Mouse (Mus musculus) lung, postnatal 10 days (tissue): Measurements from ENCODE around the gene Thsd4.
A peak's percentile ranks its signal among the peaks of the same experiment; 100 is the strongest.

Experiments
- DNase-seq: peaks from one replicate; pipeline ENCODE4 v3.0.0; 2021

Thsd4 gene

DNA sequence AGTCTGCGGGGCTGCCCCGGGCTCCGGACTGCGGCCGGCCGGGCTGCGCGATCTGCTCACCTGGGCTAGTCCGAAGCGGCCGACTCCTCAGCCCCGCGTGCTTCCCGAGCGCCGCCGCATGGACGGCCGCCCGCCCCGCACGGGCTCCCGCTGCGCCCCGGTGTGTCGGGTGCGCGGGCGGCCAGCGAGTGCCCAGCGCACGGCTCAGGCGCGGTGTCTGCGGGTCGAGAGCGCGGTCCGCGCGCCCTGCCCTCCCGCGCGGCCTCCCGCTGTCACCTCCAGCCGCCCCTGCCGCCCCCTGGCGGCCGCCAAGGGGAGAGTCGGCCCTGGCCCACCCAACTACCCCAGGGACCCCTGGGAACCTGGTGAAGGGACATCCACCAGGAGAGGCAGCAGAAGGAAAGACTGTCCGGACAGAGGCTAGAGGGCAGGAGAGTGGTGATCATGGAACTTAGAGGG is at the start of gene Thsd4:
TSS of gene Thsd4 (minus strand) at position 241 of the 459 bp plus-strand sequence.
- peak; percentile 70 for DNase-seq

DNA sequence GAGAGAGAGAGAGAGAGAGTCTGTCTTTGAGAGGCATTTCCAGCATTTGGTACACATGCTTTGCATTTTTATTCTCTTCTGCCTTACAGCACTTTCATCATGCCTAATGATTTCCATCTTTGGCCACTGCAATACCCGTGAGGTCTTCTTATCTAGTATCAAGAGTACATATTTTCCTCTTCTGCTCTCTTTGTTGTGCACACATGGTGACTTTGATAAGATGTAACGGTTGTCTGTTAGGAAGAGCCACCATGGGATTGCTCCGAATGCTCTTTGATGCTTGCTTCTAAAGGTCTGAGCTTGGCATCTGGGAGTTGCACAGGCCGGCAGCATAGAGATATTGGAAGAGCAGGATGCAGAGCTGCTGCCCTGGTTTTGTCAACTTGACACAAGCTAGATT is 49.2 kb upstream of the Thsd4 start:
- DNase-seq: no peak

DNA sequence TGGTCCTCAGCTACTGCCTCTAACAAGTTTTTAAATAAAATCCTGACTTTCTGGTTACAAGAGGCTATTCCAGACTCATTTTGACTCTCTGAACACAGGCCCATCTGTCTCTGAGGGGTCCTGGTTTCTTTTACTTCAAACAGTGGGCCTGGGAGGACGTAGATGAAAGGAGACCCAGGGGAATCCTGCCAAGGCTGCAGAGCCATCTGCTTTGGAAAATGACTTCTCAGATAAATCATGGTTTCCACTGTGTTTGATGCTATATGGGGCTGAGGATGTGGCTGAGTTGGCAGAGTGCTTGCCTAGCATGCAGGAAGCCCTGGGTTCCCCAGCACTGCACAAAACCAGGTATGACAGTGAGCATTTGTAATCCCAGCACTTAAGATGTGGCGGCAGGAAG is 47.5 kb upstream of the Thsd4 start:
- no peak for DNase-seq

DNA sequence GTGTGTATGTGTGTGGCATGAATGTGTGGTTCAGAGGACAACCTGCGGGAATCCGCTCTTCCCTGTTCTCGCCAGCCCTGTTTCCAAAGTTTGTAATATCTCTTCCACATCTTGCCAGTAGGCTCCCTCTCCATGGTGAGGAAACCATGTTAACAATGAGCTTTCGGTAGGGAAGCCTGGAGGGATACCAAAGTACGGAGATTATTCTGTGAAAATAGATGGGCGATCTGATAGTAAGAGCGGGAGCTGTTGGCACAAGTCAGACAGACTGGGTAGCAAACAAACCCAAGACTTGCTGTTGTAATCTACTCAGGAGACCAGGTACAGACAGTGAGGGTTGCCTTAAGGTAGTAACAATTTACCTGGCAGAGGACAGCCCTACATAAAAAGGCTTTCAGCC is 42.0 kb upstream of the Thsd4 start:
- DNase-seq: no peak

DNA sequence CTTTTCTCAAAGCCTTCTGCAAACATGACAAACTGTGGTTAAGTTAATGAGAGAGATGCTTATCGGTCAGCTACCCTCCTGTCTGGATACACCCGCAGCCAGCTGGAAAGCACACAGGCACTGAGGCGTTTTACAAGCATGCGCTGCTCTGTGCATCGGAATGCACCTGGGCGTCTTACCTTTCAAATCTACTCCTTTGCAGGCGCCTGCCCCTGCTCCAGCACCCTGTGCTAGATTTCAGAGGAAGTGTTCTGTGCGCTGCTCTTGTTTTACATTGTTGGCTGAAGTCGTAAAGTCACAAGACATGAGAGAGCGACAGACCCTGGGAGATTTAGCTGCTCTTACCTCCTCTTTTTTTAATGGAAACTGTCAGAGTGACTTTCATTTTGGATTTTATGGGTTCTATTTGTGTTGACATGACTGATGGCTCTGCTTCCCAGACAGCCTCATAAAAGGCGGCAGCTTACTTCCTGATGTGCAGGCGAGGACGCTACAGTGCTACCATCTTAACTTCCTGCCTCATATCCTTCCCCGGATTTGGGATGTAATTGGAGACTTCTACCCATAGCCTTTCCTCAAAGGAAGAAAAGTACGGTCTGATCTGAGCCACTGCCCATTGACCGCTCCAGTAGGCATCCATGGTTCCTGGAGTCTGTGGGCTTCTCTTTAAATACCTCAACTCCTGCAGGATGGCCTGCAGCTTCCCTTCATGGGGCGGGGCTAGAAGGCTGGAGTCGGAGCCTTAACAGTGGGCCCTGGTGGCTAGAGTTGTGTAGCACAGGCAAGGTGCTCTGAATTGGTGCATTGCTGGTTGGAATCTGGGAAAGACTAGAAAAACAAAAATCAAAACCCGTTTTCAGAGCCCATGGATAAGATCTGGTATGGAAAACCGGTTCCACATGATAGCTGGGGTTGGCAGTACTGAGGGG is 40.9 kb upstream of the Thsd4 start:
- DNase-seq: peak; percentile 33

DNA sequence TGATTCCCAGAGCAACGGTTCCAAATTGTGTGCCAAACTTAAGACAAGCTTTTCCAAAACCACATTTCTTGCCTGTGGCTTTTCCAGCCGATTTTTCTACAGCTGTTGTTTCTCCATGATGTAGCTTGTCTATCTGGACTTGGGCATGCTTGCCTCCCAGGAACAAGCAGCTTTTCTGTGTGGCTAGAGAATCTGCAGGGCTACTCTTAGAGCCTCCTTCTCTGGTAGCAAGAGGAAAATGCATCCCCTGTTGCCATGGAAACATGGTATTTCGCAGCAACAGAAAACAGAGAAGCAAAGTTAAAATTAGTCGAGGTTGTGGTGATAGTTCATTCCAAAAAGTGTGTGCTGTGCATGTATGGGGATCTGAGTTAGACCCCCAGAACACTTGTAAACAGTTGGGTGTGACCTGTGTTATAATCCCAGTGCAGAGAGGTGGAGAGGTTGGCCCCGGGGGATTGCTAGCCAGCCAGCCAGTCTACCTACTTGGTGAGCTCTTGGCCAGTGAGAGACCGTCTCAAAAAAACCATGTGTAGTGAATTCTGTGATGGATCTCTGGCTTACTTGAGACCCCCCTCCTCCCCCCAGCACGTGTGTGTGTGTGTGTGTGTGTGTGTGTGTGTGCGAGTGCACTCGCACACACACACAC is 39.9 kb upstream of the Thsd4 start:
- DNase-seq: peak; percentile 14

DNA sequence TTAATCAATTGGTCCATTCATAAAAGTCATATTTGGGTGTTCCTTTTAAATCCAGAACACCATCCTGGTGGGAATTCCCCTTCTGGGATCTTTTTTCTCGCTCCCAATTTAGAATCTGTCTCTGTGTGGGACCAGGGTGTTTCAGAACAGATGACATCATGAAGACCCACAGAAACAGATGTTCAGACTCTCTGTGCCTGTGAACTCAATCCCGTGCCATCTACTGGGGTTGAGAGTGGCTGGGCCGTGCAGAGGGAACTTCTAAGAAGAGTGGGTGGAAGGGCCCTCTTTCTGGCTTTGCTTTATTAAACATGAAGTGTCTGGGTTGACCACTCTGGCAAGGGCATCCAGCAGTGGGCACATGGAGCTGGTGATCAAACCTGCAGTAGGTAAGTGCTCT is 36.7 kb upstream of the Thsd4 start:
- DNase-seq: no peak

DNA sequence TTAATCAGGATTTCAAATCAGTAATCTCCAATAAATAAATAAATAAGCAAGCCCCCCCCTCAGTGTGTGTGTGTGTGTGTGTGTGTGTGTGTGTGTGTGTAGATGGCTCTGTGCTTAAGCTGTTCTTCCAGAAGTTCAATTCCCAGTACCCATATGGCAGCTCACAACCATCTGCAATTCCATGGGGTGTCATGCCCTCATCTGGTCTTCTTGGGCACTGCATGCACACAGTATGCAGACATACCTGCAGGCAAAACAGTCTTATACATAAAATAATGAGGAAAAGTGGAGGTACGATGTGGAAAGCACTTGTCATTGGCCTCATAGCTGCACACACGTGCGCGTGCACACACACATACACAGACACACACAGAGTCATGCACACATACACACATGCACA is 29.4 kb upstream of the Thsd4 start:
- DNase-seq: no peak

DNA sequence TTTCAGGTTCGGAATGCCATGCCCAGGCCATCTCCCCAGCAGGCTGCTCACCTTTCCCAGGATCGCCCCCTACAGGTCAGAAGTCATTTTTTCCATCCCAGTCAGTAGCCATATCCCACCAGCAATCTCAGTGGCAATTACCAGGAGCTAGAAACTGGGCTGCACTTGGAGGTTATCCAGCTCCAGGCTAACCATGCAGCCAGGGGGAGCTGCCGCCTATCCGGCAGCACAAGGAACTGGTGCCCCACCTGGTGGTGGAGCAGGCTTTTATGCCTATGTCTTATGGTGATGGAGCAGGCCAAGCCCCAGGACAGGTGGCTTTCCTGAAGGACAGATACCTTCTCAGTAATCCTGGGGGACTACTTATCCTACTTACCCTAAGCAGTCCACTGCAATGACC is 26.3 kb upstream of the Thsd4 start:
- DNase-seq: peak; percentile 74

DNA sequence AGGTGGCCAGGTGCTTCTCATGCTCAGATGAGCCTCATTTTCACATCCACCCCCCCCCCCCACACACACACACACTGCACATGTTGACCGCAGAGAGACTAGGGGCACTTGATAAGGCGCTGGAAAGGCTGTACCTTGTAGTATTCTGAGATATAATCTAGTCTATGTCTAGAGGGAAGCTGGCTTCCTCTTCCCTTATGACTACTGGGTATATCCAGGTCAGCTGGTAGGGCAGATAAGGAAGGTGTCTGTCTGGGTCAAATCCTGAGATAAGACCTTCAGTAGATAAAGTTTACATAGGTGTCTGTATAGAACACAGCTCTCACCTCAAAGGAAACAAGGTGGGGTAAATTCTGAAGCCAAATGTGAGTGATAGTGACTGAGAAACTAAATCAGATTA is 24.3 kb upstream of the Thsd4 start:
- no peak for DNase-seq

DNA sequence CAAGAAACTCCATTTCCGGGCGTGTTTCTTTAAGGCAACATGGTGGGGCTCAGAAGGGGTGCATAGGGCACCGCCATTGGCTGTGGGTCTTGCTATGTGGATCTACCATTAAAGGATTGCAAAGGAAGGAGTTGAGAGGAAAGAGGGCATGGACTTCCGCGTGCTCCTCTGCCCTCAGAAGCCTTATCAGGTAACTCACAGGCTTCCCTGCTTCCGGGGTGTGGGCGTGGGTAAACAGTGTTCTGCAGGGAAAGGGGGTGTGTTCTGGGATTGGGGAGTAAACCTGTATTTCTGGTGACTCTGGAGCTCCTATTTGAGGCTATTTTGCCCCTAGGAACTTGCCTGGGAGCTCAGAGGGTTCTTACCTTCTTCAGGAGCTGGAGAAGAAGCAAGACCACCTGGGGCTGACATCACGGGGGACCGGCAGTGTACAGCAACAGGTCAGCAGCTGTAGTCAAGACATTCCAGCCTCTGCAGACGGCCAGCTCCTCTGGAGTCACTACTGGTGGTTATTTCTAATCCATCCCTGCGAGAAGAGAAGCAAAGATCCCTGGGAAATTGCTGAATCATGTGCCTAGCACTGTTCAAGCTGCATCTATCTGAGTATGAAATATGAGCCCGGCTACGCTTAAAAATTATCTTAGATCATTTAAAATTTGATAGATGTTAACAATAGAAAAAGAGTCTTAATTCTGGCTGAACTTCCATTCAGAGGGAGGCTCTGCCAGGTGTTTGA is 23.7 kb upstream of the Thsd4 start:
- peak; percentile 38 for DNase-seq

DNA sequence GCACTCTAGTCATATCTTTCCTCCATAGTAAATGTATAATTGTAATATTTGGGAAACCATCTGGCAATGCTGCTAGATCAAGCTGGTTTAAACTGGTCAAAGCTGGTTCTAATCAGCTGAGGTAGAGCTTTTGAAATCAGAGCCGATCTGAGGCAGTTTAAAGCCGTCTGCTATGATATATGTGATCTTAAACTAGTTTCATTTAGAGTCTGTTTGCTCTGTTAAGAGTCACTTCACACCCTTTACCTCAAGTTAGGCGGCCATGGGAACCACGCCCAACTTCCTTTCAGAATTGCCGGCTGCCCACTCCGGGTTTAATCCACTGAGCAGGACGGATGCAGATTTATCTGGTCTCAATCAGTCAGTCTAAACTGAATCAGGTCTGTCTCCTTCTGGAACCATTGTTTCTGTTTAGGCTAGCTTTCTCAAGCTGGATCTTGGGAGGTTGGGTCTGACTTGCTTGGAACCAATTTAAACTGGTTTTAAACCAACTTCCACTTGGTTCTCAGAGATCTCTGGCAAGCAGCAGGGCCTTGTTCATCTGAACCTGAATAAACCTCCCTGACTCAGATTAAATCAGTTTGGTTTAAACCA is 21.7 kb upstream of the Thsd4 start:
- DNase-seq: no peak

DNA sequence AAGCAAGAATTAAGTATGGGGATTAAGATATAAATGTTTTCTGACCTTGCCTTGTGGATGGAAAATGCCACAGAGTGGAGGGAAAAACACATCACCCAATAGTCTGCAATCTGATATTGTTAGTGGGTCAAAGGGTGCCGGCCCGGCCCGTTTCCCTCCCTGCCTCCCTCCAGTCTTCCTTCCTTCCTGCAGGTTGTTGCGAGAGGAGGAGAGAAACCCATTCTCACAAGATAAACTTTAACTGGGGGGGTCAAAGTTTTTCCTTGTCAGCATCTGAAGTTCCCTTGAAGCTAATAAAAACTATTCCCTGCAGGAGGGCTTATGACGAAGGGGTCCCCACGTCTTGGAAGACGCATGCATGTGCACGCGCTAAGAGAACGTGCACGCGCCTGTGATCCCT is 8.5 kb upstream of the Thsd4 start:
- no peak for DNase-seq

DNA sequence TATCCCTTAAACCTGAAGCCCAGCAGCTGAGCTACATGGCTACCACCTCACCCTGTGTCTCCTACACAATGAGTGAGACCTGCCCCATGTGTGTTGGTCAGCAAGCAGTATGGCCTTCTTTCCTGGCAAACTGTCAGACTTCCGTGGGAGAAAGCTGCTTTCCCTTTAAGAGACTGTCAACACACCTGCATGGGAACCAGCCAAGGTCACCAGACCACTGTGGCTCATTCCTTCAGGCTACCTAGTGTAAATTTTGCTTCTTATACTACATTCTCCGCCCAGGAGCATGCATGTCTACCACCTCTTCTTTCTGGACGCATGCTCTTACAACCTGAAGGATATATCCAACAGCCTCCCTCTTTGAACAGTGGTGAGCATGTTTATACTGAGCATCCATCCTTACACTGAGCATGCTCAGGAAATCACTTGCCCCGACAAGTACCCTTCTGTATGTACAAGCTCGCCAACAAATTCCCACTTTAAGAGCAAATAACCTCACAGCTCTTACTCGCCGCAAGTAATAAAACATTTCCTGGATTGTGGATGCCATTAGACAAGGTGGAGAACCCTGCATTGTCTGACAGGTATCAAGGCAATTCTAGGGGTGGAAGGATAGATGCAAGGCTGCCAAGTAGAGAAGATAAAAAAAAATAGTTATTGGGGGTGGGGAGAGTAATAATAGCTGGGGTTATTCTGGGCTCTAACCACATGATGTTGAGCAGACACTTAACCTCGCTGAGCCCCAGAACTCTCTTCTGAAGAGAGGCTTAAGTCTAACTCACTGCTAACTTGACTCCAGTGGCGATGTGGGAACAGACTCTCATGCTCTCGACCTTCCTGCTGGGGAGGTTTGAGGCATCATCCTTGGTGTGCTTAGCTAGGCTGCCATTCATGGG is 7.8 kb upstream of the Thsd4 start:
- no peak for DNase-seq

DNA sequence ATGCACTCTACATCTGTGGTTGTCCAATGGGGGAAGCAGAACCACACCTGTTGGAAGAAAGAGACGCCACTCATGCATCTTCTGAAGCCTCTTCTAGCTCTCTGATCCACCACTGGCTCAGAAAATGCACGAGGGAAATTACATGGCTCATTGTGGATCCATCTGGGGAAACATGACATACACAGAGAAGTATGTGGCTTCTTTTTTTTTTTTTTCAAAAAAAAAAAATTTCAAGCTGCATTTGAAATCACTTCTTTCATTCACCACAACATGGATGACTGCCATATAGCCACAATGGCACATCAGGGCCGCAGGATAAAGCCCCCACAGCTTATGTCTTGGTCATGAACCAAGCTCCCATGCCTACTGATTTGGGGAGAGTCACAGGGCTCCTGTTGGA is 6.4 kb upstream of the Thsd4 start:
- DNase-seq: no peak

DNA sequence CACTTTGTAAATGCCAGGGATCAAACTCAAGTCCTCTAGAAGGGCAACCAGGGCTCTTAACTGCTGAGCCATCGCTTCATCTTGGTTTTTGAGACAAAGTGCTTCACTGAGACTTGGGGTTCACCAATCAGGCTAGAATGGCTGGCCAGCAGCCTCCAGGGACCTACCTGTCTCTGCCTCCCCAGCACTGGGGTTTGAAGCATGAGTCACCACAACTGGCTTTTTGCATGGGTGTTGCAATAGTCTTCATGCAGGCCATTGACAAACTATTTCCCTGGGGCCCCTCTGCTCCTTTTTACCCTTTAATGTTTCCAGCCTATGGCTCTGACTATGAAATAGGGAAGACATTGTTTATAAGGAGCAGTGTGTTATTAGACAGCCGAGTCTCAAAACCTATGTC is 6.0 kb upstream of the Thsd4 start:
- DNase-seq: no peak

DNA sequence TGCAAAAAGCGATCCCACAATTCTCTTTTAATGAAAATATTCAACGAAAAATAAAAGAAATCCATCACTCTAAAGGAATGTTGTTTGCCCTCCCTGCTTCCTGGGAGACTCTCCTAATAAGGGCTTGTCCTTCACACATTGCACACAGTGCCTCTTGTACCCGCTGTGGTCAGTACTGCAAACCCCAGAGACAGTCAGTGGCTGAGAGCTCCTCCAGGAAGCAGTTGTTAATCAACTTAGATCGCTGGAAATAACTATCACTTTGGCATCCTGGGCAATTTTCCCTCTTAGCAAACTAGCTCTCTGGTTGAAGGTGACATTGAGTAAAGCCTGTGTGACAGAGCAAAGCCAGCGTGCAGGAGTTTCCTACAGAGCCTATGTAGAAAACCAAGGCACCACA is 5.2 kb upstream of the Thsd4 start:
- DNase-seq: no peak

DNA sequence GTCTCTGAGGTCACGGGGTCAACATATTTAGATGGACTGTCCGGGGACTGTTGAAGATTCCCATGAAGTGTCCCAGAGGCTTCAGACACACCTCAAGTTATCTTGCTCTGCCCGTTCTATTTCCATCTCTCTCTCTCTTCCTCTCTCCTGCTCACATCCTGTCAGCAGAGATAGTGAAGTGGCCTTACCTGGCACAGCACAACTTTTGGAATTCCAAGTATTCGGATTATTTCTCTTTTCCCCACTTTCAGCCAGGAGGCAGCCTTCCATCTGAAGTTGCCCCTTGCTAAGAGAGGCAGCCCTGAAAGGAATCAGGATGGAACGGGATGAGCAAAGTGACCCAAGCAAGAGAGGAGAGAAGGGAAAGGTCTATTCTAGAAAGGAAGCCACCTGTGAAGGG is 4.3 kb upstream of the Thsd4 start:
- no peak for DNase-seq

DNA sequence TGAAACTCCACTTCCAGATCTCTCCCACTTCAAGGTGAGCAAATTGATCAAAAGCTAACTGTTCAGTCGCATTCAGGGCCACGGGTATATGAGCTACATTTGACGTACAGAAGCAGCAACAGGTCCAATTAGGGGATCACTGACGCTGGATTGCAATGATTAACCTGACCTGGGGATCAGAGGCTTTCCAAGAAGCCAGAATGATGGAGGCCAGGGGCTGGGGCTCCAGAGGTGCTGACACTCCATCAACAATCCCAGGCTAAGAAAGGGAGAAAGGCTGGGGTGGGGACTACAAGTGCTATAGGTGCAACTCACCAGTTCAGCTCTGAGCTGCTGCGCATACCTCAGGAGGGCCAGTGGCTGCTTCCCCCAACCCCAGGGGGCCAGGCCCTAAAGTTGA is 703 bp downstream of the Thsd4 start:
- no peak for DNase-seq

DNA sequence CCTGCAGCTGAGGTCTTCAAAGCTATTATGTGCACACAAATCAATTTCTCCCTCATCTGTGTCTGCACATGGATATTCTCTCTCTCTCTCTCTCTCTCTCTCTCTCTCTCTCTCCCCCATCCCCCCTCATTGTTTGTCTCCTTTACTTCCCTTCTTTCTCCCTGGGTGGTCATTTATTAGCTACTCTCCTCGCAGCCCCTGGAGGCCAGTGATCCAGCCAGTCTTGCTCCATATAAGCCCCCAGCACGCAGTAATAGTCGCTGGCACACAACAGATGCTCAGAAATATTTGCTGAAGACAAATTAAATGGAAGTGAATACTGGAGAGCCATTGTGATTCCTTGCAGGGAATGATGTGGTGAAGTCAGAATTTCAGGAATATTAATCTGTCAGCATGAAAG is 2.2 kb downstream of the Thsd4 start:
- no peak for DNase-seq

DNA sequence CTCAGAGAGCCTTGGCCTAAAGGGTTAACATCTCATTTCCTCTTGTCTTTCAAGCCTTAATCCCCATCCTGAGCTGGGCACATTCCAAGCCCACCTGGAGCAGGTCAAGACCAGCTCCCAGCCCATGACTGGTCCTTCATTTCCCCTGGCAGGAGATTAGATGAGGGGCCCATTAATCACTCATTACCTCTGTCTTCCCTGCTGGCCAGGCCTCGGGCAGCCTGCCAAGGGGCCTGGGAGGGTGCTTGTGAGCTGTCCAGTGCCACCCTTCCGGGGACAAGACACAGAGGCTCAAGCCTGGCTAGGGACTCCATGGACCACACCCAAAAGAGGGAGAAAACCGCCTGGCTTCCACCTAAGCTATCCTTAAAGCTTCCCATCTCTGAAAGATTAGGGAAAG is 3.6 kb downstream of the Thsd4 start:
- peak; percentile 50 for DNase-seq

DNA sequence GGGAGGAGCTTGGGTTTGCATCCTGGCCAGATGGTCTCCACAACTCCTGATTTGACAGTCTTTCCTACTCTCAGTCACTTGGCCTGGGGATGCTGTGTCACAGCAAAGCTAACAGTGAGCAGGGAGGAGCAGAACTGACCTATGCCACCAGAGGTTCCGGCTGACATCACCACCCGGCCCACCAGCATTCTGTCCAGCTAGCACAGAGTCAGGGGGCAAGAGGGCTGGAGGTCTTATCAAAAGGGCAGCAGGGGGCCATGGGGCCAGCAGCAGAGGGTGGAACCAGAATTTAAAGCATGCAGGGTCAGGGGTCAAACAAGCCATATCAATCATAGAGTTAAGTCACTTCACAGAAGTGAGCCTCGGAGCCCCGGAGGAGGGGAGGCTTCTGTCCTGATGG is 4.7 kb downstream of the Thsd4 start:
- DNase-seq: no peak
